Mouse (Mus musculus): ENCODE measurements around the gene Sec14l2. TPM values are rescaled to one million over a fixed set of nuclear protein-coding genes. Genes with fewer than 3 reads are reported as not detected.

The Sec14l2 gene
- polyA plus RNA-seq, 1 experiment from 2014 or later: 2.1 TPM

DNA sequence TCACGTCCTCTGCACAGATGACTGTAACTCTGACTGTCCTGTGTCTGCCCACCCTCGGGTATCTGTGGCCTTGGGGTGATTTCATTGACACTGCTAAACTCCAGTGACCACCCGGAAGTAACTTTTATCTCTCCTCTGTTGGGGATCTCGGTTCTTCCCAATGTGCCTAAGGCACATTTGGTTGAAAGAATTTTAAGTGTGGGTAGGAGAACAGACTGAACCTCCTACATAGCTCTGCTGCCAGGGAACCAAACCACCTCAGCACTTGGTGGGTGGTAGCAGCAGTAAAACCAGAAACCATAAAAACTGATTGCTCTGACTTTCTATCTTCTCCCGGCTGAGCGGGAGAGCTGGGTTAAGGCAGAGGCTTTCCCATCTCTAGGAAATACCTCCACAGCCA is 17.8 kb downstream of the Sec14l2 start:
- WGBS: 62% methylated on average over 6 of the region's 6 CpGs
- Histone ChIP-seq H3K4me1 (no peaks in the 10 kb centered on the region), H3K36me3 (0 out of 2 replicates have a peak, but pooled peaks cover 3% of the 10 kb centered on the region), H3K27me3 (ENCODE audit: insufficient read depth, poor library complexity, severe bottlenecking) (no peaks in the 10 kb centered on the region), H3K9me3 (no peaks in the 10 kb centered on the region), H3K4me3 (no peak overlapping the region), H3K27ac (no peak overlapping the region)
- DNase-seq (ENCODE audit: low spot score): no peak

DNA sequence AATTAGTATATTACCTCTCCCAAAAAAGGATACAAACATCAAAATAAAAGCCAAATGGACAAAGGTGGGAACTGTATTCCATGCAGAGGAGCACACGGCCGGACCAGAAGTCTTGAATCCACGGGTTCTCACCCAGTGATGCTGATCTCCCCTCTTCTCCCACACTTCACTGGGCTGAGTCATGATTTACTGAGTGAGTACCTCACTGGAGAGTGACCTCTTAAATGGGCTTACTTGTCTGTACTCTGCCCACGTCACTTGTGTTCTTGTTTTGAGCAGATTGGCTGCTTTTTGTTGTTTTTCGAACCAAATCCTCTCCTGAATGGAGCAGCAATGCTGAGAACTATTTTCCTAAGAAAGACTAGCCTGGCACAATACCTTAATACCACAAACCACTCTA is 18.2 kb downstream of the Sec14l2 start:
- WGBS: 85% methylated on average over 5 of the region's 5 CpGs

DNA sequence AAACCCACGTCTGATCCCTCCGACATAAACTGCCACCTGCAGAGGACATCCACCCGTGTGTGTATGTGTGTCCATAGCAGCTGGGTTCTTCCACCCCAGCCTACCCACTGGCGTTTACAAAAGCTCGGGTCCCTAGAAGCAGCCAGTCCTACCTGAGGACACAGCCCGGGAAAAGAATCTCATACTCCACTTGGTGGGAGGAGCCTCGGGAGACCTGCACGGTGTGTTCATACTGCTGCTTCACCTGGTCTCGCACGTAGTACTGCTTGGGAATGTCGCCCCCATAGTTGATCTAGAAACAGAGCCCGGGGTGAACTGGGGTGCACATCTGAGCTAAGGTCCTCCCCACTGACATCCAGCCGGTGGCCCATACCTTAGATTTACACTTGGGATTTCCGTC is 19.7 kb downstream of the Sec14l2 start:
- 74% methylated on average over 14 of the region's 14 CpGs for WGBS
- no peaks in the 10 kb centered on the region for H3K9me3 ChIP-seq
- H3K4me3 ChIP-seq: no peak overlapping the region
- DNase-seq (ENCODE audit: low spot score): no peak
- H3K36me3 ChIP-seq: 0 out of 2 replicates have a peak, but pooled peaks cover 3% of the 10 kb centered on the region
- no peak overlapping the region for H3K27ac ChIP-seq
- no peaks in the 10 kb centered on the region for H3K27me3 ChIP-seq (ENCODE audit: insufficient read depth, poor library complexity, severe bottlenecking)
- no peaks in the 10 kb centered on the region for H3K4me1 ChIP-seq

More for the DNA sequence above, 18.2 kb downstream of the Sec14l2 start:
- no peaks in the 10 kb centered on the region for H3K9me3 ChIP-seq
- no peaks in the 10 kb centered on the region for H3K4me1 ChIP-seq
- no peak overlapping the region for H3K4me3 ChIP-seq
- DNase-seq (ENCODE audit: low spot score): no peak
- 0 out of 2 replicates have a peak, but pooled peaks cover 3% of the 10 kb centered on the region for H3K36me3 ChIP-seq
- no peaks in the 10 kb centered on the region for H3K27me3 ChIP-seq (ENCODE audit: insufficient read depth, poor library complexity, severe bottlenecking)
- H3K27ac ChIP-seq: no peak overlapping the region

DNA sequence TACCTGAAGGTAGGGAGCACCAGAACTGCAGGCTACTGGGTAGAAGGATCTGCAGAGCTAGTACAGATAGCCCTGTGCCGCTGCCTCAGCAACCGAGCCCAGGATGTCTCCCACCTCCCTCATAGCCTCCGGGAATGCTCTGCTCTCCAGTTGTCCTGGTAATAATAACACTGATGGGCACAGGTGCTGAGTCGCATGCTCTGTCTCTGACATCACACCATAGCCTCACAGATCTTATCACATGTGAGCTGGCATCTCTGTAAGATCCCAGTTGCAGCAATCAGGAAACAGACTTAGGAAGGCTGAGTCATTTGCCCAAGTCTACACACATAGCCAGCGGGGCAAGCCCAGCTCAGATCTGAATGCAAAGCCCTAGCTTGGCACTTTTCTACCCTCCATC is 21.4 kb downstream of the Sec14l2 start:
- WGBS: 74% methylated on average over 5 of the region's 5 CpGs
- Histone ChIP-seq H3K27ac (no peak overlapping the region), H3K9me3 (no peaks in the 10 kb centered on the region)

DNA sequence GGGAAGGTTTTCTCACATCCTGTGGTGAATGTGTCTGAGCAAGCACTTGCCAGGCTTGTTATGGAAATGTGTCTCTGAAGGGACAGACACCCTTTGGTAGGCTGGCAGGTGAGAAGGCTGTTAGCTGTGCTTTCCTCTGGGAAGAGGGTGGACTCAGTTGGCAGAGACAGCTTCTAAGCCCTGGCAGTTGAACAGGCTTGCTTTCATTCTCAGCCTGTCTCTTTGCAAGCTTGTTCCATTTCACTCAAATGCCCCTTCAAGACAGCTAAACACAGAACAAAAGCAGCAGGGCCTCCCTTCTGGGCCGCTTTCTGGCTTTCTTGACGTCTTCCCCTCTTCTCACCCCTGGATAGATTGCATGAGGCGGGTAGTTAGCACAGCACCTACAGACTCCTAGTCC is 23.8 kb downstream of the Sec14l2 start:
- no peak for DNase-seq (ENCODE audit: low spot score)
- H3K4me1 ChIP-seq: peaks cover 24% of the 10 kb centered on the region
- WGBS: 48% methylated on average over 3 of the region's 3 CpGs
- no peaks in the 10 kb centered on the region for H3K27me3 ChIP-seq (ENCODE audit: insufficient read depth, poor library complexity, severe bottlenecking)
- H3K27ac ChIP-seq: no peak overlapping the region; the same call in 1 of the 2 replicates
- no peak overlapping the region for H3K4me3 ChIP-seq
- no peaks in the 10 kb centered on the region for H3K36me3 ChIP-seq
- no peaks in the 10 kb centered on the region for H3K9me3 ChIP-seq

More for the DNA sequence above, 21.4 kb downstream of the Sec14l2 start:
- no peak for DNase-seq (ENCODE audit: low spot score)
- no peaks in the 10 kb centered on the region for H3K27me3 ChIP-seq (ENCODE audit: insufficient read depth, poor library complexity, severe bottlenecking)
- peaks cover 8% of the 10 kb centered on the region for H3K4me1 ChIP-seq
- H3K36me3 ChIP-seq: no peaks in the 10 kb centered on the region
- H3K4me3 ChIP-seq: no peak overlapping the region; the same call in 1 of the 2 replicates

DNA sequence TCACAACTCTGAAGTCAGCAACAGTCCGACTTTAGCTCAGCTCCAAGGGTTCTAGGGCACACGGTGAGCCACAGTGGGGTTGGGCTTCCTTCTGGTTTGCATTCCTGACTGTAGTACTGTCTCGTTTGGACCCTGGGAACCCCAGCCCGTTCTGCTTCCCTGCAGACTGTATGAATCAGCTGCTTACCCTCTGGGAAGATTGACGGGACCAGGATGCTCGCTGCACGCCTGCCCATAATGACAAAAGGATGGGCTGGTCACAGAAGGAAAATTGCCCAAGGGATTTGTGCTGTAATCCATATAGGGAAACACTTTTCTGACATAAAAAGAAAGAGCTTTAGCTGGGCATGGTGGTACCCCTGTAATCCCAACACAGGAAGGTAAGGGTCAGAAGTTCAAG is 24.4 kb downstream of the Sec14l2 start:
- Histone ChIP-seq H3K27me3 (ENCODE audit: insufficient read depth, poor library complexity, severe bottlenecking) (no peaks in the 10 kb centered on the region), H3K36me3 (no peaks in the 10 kb centered on the region; the same call in 1 of the 2 replicates), H3K9me3 (no peaks in the 10 kb centered on the region), H3K27ac (no peak overlapping the region), H3K4me3 (no peak overlapping the region), H3K4me1 (peaks cover 31% of the 10 kb centered on the region)
- 76% methylated on average over 7 of the region's 7 CpGs for WGBS
- no peak for DNase-seq (ENCODE audit: low spot score)

DNA sequence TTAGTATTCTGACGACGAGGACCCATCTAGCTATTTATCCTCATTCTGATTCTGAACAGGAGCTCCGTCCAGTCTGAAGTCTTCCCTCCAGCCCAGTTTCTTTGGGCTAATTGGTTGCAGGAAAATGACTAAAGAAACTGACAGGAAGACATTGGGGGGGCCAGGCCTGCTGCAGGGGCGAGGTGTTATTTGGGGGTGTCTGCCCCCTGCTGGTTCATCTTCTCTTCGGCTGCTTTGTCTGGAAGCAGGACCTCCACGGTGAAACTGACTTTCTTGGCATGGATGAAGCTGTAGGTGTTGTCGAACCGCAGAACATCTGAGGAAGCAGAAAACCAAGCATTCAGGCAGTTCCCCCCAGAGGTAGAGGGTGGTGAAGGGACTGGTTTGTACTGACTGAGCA is 25.1 kb downstream of the Sec14l2 start:
- no peak for DNase-seq (ENCODE audit: low spot score)
- H3K27ac ChIP-seq: no peak overlapping the region
- H3K4me3 ChIP-seq: no peak overlapping the region
- WGBS: 69% methylated on average over 8 of the region's 8 CpGs
- no peaks in the 10 kb centered on the region for H3K27me3 ChIP-seq (ENCODE audit: insufficient read depth, poor library complexity, severe bottlenecking)
- H3K4me1 ChIP-seq: peaks cover 34% of the 10 kb centered on the region
- no peaks in the 10 kb centered on the region for H3K9me3 ChIP-seq
- peaks cover 2% of the 10 kb centered on the region; the same call in 1 of the 2 replicates for H3K36me3 ChIP-seq

DNA sequence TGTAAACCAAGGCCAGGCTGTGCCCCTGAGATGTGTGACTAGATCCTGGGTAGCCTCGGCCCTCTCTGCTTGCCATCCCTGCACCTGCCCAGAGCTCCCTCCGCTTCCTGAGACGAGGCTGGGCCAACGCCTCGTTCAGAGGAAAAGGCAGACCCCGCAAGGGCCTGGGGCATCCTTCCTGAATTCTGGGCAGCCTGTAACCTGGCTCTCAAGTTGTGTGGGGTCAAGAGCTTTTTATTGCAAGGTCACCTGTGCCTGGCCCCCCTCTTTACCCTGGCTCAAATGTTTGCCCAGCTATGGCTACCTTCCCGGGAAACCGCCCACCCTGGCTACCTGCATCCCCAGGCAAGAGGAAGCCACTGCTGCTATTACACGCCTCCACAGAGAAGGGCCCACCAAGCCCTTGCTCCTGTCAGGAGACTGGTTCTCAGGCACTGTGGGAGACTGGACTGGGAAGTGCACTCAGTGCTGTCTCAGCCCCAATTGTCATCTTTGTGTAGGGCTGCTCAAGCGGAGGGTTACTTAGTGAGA is 26.1 kb downstream of the Sec14l2 start:
- Histone ChIP-seq H3K4me3 (peak overlapping the region; percentile 77), H3K9me3 (no peaks in the 10 kb centered on the region), H3K27ac (peak overlapping the region; percentile 95), H3K4me1 (peaks cover 34% of the 10 kb centered on the region), H3K27me3 (ENCODE audit: insufficient read depth, poor library complexity, severe bottlenecking) (no peaks in the 10 kb centered on the region), H3K36me3 (peaks cover 9% of the 10 kb centered on the region)
- 37% methylated on average over 10 of the region's 10 CpGs for WGBS
- DNase-seq (ENCODE audit: low spot score): no peak

DNA sequence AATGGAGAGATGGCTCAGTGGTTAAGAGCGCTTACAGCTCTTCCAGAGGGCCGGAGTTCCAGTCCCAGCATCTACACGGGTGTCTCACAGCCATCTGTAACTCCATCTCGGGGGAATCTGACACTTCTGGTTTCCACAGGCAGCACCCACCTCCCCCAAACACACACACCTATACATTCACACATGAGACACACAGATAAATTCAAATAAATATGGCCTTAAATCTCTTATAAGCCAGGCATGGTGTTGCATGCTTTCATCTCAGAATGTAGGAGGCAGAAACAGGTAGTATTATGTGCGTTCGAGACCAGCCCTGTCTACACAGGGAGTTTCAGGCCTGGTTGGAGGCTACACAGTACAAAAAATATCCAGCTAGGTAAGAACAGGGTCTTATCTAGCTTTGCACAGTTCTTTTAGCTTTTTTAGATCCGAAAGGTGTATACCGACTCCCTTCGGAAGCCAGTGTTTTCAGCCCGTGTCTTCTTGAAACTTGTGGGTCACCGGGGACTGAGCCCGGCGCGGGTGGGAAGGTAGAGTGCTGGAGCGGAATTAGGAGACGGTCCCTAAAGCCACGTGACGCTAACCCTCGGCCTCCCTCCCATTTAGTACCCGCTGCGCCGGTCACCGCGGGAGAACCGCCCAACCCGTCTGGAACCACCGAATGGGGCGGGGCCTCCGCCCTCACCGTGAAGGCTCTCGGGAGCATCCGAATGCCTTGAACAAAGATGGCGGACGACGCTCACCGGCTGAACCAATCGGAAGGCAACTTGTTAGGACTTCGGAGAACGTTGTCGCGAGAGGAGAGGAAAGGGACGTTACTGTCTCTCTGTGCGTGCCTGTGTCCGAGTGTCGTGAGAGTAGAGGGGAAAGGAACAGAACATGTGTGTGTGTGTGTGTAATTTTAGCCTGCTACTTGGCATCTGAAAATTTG is 26.9 kb downstream of the Sec14l2 start:
- 3% methylated on average over 45 of the region's 45 CpGs for WGBS
- Histone ChIP-seq H3K9me3 (peaks cover 1% of the 10 kb centered on the region; the same call in 1 of the 2 replicates), H3K4me3 (peak overlapping the region; percentile 77), H3K36me3 (peaks cover 17% of the 10 kb centered on the region), H3K4me1 (peaks cover 34% of the 10 kb centered on the region), H3K27ac (peak overlapping the region; percentile 95), H3K27me3 (ENCODE audit: insufficient read depth, poor library complexity, severe bottlenecking) (no peaks in the 10 kb centered on the region)
- DNase-seq (ENCODE audit: low spot score): peak; percentile 99

DNA sequence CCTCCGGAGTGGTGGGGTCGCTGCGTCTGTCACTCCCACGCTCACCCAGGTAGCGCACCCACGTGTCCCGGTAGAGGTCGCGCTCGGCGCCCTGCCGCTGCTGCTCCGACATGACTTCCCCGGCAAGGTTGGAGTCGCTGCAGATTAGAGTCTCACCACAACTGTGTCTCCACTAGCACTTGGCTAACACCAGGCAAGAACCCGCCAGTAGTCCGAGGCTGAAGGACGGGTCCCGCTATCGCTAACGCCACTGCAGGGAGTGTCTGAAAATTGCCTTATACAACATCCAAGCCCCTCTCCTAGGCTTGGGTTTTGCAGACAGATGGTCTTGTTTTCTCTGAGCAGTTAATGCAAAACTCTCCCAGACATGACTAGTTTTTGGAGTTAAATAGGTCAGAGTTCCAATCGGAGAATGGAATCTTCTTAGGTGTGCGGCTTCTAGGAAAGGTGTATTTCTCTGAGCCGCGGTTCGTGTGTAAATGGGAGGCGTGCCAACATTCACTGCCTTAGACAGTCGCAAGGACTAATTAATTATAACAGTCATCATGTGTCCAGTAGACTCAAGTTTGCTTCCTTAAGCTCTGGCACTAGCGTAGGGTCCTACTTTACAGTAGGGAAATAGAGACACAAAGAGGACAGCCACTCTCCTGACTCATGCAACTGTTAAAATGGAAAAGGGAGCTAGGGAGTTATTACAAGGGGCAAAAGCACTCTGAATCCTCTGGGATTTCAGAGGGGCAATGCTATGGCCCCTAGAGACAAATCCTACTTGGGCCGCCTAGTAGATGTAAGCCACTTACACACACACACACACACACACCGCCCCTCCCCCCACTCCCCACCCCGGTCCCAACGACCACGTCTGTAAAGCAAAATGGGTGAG is 27.8 kb downstream of the Sec14l2 start, which contains the start of gene Mtfp1:
Gene Mtfp1, minus strand, starts transcription at position 275 of the 883 bp plus-strand sequence.
- Histone ChIP-seq H3K9me3 (peaks cover 7% of the 10 kb centered on the region), H3K27me3 (ENCODE audit: insufficient read depth, poor library complexity, severe bottlenecking) (no peaks in the 10 kb centered on the region), H3K4me1 (peaks cover 34% of the 10 kb centered on the region), H3K36me3 (peaks cover 25% of the 10 kb centered on the region), H3K27ac (peak within 1 kb of the TSS; percentile 95), H3K4me3 (peak within 1 kb of the TSS; percentile 77)
- DNase-seq (ENCODE audit: low spot score): peak; percentile 89
- WGBS: 6% methylated on average over 34 of the region's 34 CpGs

DNA sequence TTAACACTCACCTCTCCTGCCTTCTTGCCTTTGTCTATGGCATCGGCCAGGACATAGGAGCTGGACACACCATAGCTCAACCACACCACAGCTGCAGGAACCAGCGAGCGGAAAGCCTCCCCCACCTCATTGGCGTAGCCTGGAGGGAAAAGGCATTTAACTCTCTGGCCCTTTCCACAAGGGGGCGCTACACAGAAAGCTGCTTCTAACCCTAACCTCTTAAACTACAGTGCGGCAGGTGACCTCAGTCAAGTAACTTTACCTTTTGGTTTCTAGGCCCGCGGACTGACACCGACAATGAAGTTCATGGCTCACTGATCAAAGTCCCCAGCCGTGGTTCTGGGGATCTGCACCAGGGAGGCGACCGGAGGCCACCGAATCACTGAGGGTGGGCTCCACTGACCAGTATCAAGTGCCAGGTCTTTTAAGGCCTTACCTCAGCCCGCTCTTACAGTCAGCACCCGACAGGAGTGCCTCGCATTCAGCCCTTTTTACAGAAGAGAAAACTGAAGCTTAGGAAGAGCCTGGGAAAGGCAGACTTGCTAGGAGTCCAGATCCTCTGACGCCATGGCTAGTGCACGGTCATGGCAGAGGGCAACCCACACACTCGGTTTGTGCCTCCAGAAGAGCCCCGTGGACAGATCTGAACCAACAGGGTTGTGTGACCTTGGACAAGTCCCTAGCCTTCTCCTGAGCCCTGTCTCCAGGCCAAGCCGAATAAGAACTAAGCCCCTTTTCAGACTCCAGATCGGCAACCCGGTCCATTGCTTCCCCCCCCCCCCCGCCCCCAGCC is 28.6 kb downstream of the Sec14l2 start:
- peaks cover 7% of the 10 kb centered on the region for H3K9me3 ChIP-seq
- peak overlapping the region; percentile 95 for H3K27ac ChIP-seq
- DNase-seq (ENCODE audit: low spot score): peak; percentile 90
- peak overlapping the region; percentile 77 for H3K4me3 ChIP-seq
- 6% methylated on average over 24 of the region's 24 CpGs for WGBS
- H3K4me1 ChIP-seq: peaks cover 34% of the 10 kb centered on the region
- H3K27me3 ChIP-seq (ENCODE audit: insufficient read depth, poor library complexity, severe bottlenecking): no peaks in the 10 kb centered on the region
- peaks cover 25% of the 10 kb centered on the region for H3K36me3 ChIP-seq
